Mouse (Mus musculus): ENCODE measurements around the gene Itpr3. TPM values are rescaled to one million over a fixed set of nuclear protein-coding genes. Genes with fewer than 3 reads are reported as not detected.

The Itpr3 gene
- polyA plus RNA-seq, 1 experiment from 2014 or later: 4.8 TPM

DNA sequence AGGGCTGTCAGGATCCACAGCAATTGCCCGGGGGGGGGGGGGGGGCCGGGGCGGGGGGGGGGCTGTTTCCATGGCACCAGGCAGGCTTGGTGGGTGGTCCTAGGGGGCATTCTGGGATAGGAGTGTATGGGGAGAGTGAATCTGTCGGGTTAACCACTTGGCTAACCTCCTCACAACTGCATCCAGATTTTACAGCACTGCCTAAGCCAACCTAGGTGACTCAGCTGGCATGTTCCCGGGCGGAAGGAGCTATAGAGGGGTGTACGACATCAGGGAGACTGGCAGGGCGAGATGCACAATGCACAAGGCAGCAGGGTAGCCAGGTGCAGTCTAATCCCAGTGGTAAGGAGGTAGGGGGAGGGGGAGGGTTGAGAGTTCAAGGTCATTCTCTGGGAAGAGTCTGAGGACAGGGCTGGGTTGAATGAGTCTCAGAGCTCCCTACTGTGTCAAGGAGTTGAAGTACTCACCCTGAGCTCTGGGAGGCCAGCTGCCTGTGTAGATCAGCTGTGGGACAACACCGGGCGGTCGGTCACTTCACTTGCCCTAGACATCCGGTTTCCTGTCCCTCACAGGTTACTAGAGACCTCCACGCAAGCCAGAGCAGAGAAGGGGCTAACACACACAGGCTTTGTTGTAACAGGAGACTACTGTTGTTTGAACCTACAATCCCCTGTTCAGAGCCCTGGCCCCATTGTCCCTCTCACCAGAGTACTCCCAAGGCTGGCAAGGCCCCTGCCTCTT, 15.9 kb upstream of the Itpr3 start:
- no peaks in the 10 kb centered on the region for H3K36me3 ChIP-seq
- peak overlapping the region; percentile 90 for H3K27ac ChIP-seq
- H3K4me1 ChIP-seq: peaks cover 66% of the 10 kb centered on the region
- 0 out of 2 replicates have a peak overlapping the region, but pooled peaks have one; percentile 36 for H3K4me3 ChIP-seq
- 57% methylated on average over 10 of the region's 13 CpGs for WGBS
- H3K9me3 ChIP-seq (replicated peaks): no peaks in the 10 kb centered on the region
- DNase-seq (ENCODE audit: low spot score): peak; percentile 34
- H3K27me3 ChIP-seq (ENCODE audit: low read depth, poor library complexity, severe bottlenecking): no peaks in the 10 kb centered on the region; the same call in 1 of the 2 replicates

DNA sequence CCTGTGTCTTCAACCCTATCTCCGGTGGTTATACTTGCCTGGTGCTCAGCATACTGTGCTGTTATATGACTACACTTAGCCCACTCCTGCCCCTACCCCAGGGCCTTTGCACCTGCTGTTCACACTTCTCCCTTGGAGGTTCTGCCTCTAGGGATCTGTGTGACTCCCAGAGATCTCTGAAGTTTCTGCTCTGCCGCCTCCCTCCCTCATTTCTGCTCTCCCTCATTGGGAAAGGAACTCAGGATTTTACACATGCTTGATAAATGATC, 15.4 kb upstream of the Itpr3 start:
- no peaks in the 10 kb centered on the region for H3K36me3 ChIP-seq
- WGBS: 86% methylated on average over 2 of the region's 2 CpGs
- no peaks in the 10 kb centered on the region for H3K9me3 ChIP-seq (replicated peaks)
- no peak for DNase-seq (ENCODE audit: low spot score)
- H3K27ac ChIP-seq: peak overlapping the region; percentile 90
- peaks cover 61% of the 10 kb centered on the region for H3K4me1 ChIP-seq
- H3K27me3 ChIP-seq (ENCODE audit: low read depth, poor library complexity, severe bottlenecking): no peaks in the 10 kb centered on the region
- no peak overlapping the region for H3K4me3 ChIP-seq

DNA sequence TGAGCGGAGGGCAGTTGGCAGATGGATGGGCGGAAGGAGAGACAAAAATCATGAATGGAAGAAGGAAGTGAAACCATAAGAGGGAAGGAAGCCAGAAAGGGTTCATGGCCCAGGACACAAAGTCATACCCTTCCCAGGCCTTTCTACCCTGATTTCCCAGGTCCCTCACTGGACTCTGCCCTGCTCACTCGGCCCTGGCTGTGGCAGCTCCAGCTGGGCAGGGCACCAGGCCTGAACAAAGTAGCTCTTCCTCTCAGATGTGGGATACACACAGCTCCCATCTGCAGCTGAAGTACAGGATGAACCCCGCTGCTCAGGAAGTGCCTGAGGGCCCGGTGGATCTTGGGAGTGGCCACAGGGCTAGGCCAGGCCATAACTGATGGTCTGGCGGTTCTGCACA, 14.3 kb upstream of the Itpr3 start:
- DNase-seq (ENCODE audit: low spot score): no peak
- Histone ChIP-seq H3K4me3 (no peak overlapping the region), H3K36me3 (no peaks in the 10 kb centered on the region), H3K4me1 (peaks cover 53% of the 10 kb centered on the region), H3K27ac (peak overlapping the region; percentile 90), H3K9me3 (replicated peaks) (no peaks in the 10 kb centered on the region), H3K27me3 (ENCODE audit: low read depth, poor library complexity, severe bottlenecking) (no peaks in the 10 kb centered on the region)
- 57% methylated on average over 6 of the region's 6 CpGs for WGBS

DNA sequence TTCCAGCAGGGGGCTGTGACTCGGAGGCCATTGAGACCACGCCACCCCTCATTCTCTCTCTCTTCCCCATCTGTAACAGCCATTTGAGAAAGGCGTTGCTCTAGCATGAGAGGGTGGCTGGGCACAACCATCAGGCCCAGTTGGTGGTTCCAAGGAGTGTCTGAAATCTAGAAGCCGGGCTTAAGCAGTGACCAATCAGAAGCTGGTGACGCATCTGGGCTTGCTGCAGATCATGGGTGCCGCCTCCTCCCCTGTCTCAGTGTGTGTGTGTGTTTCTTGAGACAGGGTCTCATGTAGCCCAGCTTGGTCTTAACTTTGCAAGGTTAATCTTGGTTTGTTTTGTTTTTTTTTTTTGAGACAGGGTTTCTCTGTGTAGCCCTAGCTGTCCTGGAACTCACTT, 11.9 kb upstream of the Itpr3 start:
- WGBS: 90% methylated on average over 6 of the region's 6 CpGs
- DNase-seq (ENCODE audit: low spot score): no peak
- no peaks in the 10 kb centered on the region for H3K9me3 ChIP-seq (replicated peaks)

DNA sequence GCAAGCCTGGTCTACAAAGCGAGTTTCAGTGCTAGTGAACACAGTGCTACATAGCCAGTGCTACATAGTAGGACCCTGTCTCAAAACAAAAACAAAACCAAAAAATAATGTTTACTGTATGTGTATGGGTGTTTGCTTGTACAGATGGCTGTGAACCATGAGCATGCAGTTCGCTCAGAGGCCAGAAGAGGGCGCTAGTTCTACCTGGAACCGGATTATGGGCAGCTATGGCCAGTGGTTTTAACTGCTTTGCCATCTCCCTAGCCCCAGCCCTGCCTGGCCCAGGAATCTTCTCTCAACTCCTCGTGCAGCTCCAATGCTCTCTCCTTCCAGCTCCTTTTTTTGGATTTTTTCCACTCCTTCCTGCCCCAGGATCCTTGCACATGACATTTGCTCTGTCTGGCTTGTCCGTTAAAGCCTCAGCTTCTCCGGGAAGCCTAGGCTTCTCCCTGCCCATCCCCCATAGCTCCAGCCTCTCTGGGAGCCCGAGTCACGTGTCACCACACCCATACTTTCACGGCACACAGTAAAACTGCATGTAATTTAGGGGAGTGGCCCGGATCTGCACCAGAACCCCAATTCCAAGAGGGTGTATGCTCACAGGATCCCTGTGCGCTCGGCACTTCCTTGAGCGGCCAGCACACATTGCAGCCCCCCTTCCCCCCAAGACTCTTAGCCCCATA, 9.2 kb upstream of the Itpr3 start:
- peaks cover 42% of the 10 kb centered on the region for H3K4me1 ChIP-seq
- H3K4me3 ChIP-seq: no peak overlapping the region
- no peak for DNase-seq (ENCODE audit: low spot score)
- no peaks in the 10 kb centered on the region for H3K36me3 ChIP-seq
- H3K27ac ChIP-seq: peak overlapping the region; percentile 77
- 79% methylated on average over 14 of the region's 14 CpGs for WGBS
- no peaks in the 10 kb centered on the region for H3K27me3 ChIP-seq (ENCODE audit: low read depth, poor library complexity, severe bottlenecking)
- no peaks in the 10 kb centered on the region for H3K9me3 ChIP-seq (replicated peaks)

More for the DNA sequence above, 11.9 kb upstream of the Itpr3 start:
- Histone ChIP-seq H3K27me3 (ENCODE audit: low read depth, poor library complexity, severe bottlenecking) (no peaks in the 10 kb centered on the region), H3K36me3 (no peaks in the 10 kb centered on the region), H3K4me3 (no peak overlapping the region), H3K4me1 (peaks cover 42% of the 10 kb centered on the region), H3K27ac (no peak overlapping the region; the same call in 1 of the 2 replicates)

DNA sequence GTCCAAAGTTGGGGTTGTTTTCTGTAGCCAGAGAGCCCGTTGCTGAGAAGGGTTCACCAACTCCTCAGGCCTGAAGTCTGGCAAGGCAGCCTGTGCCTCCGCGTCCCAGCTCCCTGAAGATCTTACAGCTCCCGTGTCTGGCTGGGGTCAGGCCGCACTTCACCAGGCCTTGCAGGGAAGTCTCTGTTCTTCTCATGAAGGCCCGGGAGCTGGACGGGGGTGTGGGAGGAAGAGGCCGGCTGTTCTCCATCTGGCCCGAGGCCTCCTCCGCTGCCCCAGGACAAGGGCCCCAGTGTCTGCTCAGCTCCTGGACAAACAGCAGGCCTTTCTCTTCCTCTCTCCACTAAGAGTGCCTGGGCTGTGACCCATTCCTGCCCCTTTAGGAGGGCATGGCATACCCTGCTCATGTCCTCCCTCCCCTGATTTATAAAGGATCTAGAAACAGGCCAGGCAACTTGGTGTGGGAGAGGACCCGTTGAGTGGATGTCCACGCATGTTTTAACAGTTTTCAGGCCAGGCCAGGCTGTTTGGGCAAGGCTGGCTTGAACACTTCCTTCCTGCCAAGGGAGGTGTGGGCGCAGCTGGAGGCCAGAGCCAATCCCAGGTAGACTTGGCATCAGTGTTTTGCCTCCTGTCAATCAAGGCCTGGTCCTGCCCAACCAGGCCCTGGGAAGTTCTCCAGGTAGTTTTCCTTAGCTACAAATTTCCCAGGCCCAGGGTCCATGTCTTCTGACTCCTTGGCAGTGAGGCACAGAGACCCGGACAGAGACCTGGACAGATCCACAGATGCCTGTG, 8.5 kb upstream of the Itpr3 start:
- no peaks in the 10 kb centered on the region for H3K9me3 ChIP-seq (replicated peaks)
- WGBS: 67% methylated on average over 14 of the region's 14 CpGs
- DNase-seq (ENCODE audit: low spot score): peak; percentile 54

DNA sequence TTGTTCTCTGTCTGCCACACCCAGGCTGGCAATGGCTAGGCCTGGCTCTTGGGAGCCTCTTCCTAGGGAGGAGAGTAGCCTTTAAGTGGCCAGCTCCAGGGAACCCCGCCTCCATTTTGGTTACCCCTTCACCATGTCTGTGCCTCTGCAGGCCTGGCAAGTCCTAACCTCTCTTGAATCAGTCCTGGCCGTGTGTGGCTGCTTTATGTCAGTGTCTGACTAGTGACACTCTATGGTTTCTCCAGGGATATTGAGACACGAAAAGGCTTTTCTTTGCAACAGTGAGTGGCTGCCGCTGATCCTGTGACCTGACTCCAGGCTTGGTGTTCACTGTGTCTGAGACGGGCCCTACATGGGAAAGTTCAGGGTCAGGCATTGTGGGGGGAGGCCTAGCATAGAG, 6.3 kb upstream of the Itpr3 start:
- H3K27me3 ChIP-seq (ENCODE audit: low read depth, poor library complexity, severe bottlenecking): no peaks in the 10 kb centered on the region
- 68% methylated on average over 5 of the region's 5 CpGs for WGBS
- no peak for DNase-seq (ENCODE audit: low spot score)
- H3K27ac ChIP-seq: peak overlapping the region; percentile 38; the same call in 1 of the 2 replicates
- H3K9me3 ChIP-seq (replicated peaks): no peaks in the 10 kb centered on the region
- no peaks in the 10 kb centered on the region for H3K36me3 ChIP-seq
- peaks cover 32% of the 10 kb centered on the region for H3K4me1 ChIP-seq
- H3K4me3 ChIP-seq: no peak overlapping the region

More for the DNA sequence above, 8.5 kb upstream of the Itpr3 start:
- H3K4me1 ChIP-seq: peaks cover 36% of the 10 kb centered on the region
- no peaks in the 10 kb centered on the region for H3K36me3 ChIP-seq
- no peak overlapping the region for H3K4me3 ChIP-seq
- H3K27ac ChIP-seq: peak overlapping the region; percentile 77
- no peaks in the 10 kb centered on the region for H3K27me3 ChIP-seq (ENCODE audit: low read depth, poor library complexity, severe bottlenecking)

DNA sequence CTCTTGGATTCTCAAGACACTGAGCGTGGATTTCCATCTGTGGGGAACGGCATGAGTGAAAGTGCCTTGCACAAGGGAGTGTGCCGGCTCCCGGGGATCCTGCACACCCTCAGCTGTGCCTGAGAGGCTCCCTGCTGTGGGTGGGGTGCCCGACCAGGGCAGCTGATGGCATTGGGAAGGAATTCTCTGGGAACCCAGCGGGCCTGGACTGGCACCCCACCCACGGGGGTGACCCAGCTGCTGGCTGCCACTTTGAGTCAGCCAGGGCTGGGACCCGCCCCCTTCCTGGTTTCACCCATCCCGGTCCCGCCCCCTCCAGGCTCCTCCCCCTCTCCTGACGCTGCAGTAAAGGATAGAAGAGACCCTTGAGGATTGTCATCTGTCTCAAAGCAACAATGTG, 5.6 kb upstream of the Itpr3 start:
- no peak for DNase-seq (ENCODE audit: low spot score)
- Histone ChIP-seq H3K4me1 (peaks cover 39% of the 10 kb centered on the region), H3K27ac (peak overlapping the region; percentile 42; the same call in 1 of the 2 replicates), H3K36me3 (no peaks in the 10 kb centered on the region), H3K9me3 (replicated peaks) (no peaks in the 10 kb centered on the region), H3K27me3 (ENCODE audit: low read depth, poor library complexity, severe bottlenecking) (no peaks in the 10 kb centered on the region), H3K4me3 (no peak overlapping the region)
- whole genome bisulfite sequencing: 35% methylated on average over 11 of the region's 11 CpGs

DNA sequence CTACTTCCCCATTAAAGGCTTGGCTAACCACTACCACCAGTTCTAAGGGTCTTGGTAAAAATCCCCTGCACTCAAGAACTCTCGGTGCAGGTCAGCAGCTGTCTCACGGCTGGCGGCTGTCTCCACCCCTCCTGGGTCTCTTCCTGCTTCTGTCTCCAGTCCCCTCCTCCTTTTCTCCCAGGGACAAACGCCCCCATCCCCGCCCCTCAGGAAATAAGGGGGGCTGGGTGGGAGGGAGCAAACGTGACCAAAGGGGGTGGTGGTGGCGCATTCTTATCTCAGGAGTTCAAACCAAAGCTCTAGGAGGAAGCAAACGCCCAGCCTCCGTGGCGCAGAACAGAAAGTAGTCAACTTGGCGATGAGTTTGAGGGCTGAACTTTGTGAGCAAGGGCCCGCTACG, 934 bp upstream of the Itpr3 start:
- H3K36me3 ChIP-seq: no peaks in the 10 kb centered on the region
- H3K4me1 ChIP-seq: peaks cover 56% of the 10 kb centered on the region
- peak; percentile 83 for DNase-seq (ENCODE audit: low spot score)
- peak overlapping the region; percentile 67 for H3K4me3 ChIP-seq
- under 1% methylated on average over 13 of the region's 13 CpGs for WGBS
- H3K9me3 ChIP-seq (replicated peaks): no peaks in the 10 kb centered on the region
- peak overlapping the region; percentile 88 for H3K27ac ChIP-seq
- H3K27me3 ChIP-seq (ENCODE audit: low read depth, poor library complexity, severe bottlenecking): peaks cover 24% of the 10 kb centered on the region

DNA sequence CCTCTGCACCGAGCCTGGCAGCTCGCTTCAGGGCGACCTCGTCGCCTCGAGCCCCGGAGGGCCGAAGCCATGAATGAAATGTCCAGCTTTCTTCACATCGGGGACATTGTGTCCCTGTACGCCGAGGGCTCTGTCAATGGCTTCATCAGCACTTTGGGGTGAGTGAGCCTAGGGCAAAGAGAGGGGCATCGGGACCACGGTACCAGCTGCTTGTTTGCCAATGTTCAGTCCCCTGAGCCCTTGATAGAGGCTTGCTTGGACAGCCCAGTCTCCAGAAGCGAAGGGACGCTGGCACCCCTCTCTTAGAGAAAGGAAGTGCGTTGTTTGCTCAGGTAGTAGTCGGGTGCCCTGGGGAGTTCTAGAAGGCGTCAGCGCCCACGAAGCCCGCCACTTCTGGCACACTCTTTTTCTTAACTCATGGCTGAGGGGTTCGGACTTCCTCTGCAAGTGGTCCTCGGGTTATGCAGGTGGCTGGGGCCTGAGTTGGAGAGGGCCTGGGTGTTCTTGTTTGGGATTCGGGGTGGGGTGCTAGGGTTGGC, 482 bp downstream of the Itpr3 start:
- peaks cover 24% of the 10 kb centered on the region for H3K27me3 ChIP-seq (ENCODE audit: low read depth, poor library complexity, severe bottlenecking)
- H3K36me3 ChIP-seq: no peaks in the 10 kb centered on the region
- H3K4me1 ChIP-seq: peaks cover 45% of the 10 kb centered on the region
- no peaks in the 10 kb centered on the region for H3K9me3 ChIP-seq (replicated peaks)
- no peak for DNase-seq (ENCODE audit: low spot score)
- H3K27ac ChIP-seq: peak overlapping the region; percentile 88
- peak overlapping the region; percentile 67 for H3K4me3 ChIP-seq
- under 1% methylated on average over 24 of the region's 24 CpGs for WGBS

DNA sequence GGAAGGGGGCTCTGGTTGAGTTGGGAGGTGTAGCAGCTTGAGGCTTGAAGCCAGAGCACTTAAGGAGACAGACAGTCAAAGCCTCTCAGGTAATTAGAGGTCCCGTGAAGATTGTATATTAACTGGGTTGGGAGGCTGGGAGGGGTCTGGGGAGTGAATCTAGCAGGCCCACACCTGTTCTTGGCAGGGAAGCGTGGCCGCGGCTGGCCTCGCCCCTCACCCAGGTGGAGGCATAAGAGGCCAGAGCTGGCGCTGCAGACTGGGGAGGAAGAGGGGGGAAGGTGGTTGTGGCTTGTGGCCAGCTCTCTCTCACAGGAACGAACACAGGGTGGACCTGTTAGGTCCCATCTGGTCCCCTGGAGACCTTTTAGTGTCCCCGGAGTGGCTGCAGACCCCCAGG, 3.6 kb downstream of the Itpr3 start:
- Histone ChIP-seq H3K9me3 (replicated peaks) (no peaks in the 10 kb centered on the region), H3K36me3 (no peaks in the 10 kb centered on the region), H3K4me3 (no peak overlapping the region; the same call in 1 of the 2 replicates), H3K27ac (no peak overlapping the region), H3K4me1 (peaks cover 60% of the 10 kb centered on the region), H3K27me3 (ENCODE audit: low read depth, poor library complexity, severe bottlenecking) (peaks cover 24% of the 10 kb centered on the region)
- no peak for DNase-seq (ENCODE audit: low spot score)
- WGBS: 70% methylated on average over 8 of the region's 8 CpGs

DNA sequence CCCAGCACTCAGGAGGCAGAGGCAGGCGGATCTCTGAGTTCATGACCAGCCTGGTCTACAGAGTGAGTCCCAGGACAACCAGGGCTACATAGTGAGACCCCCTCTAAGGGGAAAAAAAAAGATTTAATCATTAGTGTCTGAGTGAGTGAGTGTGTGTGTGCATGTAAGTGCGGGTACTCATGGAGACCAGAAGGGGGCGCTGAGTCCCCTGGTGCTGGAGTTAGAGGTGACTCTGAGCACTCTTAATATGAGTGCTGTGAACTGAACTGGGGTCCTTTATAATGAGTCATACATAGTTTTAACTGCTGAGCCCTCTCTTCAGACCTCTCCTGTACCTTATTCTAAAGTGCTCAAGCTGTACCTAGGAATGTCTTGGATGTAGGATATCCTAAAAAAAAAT, 4.6 kb downstream of the Itpr3 start:
- 90% methylated on average over 3 of the region's 3 CpGs for WGBS
- Histone ChIP-seq H3K27me3 (ENCODE audit: low read depth, poor library complexity, severe bottlenecking) (peaks cover 24% of the 10 kb centered on the region), H3K36me3 (no peaks in the 10 kb centered on the region), H3K27ac (no peak overlapping the region), H3K9me3 (replicated peaks) (no peaks in the 10 kb centered on the region), H3K4me3 (no peak overlapping the region), H3K4me1 (peaks cover 51% of the 10 kb centered on the region)
- DNase-seq (ENCODE audit: low spot score): no peak

DNA sequence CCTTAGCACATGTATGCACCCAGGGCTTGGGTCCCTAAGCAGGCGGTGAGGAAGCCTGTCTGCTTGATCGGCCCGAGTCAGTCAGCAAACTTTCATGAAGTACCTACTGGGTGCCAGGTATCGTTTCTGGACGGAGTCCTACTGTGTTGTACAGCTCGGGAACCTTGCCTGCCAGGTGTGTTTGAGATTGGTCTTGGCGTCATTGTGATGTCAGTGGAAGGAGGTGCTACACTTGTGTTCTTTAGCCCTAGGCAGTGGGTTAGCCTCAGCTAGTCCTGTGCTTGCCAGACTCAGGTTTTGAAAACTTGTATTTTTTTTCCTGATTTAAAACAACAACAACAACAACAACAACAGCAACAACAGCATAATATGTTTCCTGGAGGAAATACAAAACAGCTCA, 5.6 kb downstream of the Itpr3 start:
- 91% methylated on average over 7 of the region's 7 CpGs for WGBS
- Histone ChIP-seq H3K9me3 (replicated peaks) (no peaks in the 10 kb centered on the region), H3K27me3 (ENCODE audit: low read depth, poor library complexity, severe bottlenecking) (peaks cover 20% of the 10 kb centered on the region), H3K27ac (no peak overlapping the region), H3K4me3 (no peak overlapping the region), H3K4me1 (peaks cover 41% of the 10 kb centered on the region), H3K36me3 (no peaks in the 10 kb centered on the region)
- no peak for DNase-seq (ENCODE audit: low spot score)
